Mouse (Mus musculus): ENCODE measurements around the gene Phactr2. TPM values are rescaled to one million over a fixed set of nuclear protein-coding genes. Genes with fewer than 3 reads are reported as not detected.

The Phactr2 gene
- total RNA-seq, 2 experiments from 2014 or later: 26.3 to 28.1 TPM

DNA sequence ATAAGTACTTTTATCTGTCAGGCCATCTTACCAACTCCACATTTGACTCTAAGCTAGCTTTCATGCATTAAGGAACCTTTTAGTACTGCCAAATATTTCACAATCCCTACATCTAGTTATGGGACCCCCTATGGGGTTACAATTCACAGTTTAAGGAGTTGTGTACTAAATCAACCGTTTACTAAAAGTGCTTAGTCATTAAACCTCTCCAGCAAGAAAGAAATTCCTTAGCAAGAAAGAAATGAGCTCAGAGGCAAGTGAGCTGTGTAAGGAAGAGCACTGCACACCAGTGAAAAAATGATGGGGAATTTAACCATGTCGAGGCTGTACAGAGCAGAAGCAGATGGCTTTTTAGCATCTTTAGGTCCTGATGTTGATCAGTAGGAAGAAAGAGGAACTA is 141.2 kb downstream of the Phactr2 start:
- no peak for DNase-seq (ENCODE audit: low spot score in 2 of 2)

DNA sequence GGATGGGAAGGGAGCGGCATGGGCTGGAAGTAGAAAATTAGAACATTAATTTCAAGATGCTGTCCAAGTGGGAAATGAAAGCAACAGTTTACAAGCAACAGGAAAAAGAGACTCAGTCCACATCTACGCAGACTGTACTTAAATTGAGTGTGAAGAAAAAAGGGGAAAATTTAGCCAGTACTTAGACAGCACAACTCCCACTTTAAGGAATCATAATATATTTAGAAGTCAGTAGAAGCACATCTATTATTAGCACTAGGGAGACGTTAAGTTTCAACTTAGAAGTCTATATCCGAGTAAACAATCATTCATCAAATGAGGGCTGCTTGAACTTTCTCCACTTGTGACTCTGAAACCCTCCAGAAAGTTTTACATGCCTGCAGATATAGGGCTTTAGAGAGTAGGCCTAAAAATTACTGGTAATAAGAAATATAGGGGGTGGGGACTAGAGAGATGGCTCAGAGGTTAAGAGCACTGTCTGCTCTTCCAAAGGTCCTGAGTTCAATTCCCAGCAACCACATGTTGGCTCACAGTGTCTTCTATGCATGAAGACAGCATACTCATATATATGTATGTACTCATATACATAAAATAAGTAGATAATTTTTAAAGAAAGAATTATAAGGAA is 142.7 kb downstream of the Phactr2 start:
- no peak for DNase-seq (ENCODE audit: low spot score in 2 of 2)

GRCm38 (mm10) chr10:13328602-13329001 is 145.6 kb downstream of the Phactr2 start:
- DNase-seq (ENCODE audit: low spot score in 2 of 2): no peak

DNA sequence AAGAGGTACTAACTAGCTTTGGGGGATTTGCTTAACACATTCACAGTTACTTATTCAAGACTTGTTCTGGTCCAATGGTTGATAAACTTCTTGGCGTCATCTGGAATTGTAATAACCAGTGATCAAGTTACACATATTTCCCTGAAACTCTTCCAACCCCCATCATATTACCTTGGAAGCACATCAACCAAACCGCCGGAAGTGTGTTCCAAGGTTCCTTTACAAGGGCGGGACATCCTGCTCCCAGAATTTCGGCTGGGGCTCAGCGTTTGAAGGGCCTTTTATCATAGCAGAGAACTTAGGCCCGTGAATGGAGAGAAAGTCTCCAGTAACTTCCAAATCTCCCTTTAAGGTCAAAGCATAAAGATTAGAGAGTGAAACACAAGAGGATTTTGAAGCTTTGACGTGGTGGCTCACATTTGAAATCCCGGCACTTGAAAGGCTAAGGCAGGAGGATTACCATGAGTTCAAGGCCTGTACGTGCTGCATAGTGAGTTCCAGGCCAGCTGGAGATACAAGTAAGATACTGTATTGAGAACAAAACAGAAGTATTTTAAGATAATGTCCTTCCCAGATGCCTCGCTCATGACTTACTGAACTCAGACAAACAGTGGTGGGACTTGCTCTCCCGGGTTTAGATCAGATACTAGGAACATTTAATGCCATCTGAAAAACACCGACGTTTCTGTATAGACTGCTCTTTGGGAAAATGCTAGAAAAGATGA is 147.9 kb downstream of the Phactr2 start:
- DNase-seq (ENCODE audit: low spot score in 2 of 2): no peak

DNA sequence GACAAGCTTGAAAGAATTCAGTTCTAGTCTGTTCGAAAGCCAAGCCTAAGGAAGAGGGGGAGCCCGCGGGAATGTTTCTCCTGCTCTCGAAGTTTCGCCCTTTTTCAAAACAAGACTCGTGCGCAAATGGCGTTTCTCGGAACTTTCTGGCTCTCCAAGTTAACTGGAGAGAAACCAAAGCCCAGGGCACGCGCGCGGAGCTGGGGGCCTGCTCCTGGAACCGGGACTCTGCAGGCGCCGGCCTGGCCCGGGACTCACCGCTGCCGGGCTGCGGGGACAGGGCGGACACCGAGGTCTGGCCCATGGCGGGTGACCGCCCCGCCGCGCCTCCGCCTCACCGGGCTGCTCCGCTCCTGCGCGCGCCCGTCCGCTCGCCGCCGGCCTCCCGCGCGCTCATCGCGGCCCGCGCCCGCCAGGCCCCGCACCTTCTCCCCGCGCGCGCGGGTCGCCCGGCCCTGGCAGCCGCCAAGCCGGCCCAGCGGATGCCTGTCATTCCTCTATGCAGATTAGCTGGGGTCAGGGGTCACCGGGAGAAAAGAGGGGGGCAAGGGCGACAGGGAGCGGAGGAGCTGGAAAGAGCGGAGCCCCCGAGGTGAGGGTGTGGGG is 150.3 kb downstream of the Phactr2 start:
- DNase-seq (ENCODE audit: low spot score in 2 of 2): peak; percentile 31 to 39

- no peak for DNase-seq (ENCODE audit: low spot score in 2 of 2)
Observed at GRCm38 (mm10) chr10:13323139-13323805, 150.9 kb downstream of the Phactr2 start.

DNA sequence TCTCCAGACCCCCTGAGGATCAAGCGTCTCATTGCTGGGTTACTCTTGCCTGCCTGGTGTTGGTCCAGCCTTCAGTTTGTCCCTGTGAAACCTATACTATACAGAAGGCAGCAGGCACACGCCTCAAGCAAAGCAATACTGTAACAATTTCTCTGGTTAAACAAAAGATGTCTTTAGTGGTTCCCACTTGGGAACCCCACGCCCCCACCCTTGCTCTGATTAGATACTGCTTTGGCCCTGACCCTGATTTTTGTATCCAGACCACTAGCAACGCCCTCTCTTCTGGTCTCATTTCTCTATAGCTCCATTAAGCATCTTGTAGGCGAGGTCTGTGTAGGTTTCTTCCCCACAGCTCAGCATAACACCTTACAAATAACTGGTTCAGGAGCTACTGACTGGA is 159.2 kb downstream of the Phactr2 start:
- no peak for DNase-seq (ENCODE audit: low spot score in 2 of 2)

- DNase-seq (ENCODE audit: low spot score in 2 of 2): no peak
Observed at GRCm38 (mm10) chr10:13312576-13312975, 161.6 kb downstream of the Phactr2 start.

DNA sequence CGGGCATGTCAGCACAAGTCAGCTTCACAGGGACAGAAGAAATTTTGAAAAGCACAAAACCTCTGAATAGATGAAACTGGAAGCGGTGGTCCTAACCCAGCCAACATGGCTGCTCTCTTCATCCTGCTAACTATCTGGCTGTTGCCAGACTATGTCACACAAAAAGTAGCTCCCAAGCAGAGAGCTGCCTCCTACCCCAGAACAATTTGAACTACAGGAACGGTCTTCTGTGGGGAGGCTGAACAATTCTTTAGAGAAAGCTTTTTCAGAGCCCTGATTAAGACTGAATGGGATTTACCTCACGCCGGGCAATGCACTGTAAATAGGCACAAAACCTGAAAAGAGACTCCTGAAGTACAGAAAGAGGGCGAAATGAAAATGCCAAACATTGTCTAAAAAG is 162.6 kb downstream of the Phactr2 start:
- no peak for DNase-seq (ENCODE audit: low spot score in 2 of 2)

GRCm38 (mm10) chr10:13310075-13310474 is 164.1 kb downstream of the Phactr2 start:
- DNase-seq (ENCODE audit: low spot score in 2 of 2): no peak

DNA sequence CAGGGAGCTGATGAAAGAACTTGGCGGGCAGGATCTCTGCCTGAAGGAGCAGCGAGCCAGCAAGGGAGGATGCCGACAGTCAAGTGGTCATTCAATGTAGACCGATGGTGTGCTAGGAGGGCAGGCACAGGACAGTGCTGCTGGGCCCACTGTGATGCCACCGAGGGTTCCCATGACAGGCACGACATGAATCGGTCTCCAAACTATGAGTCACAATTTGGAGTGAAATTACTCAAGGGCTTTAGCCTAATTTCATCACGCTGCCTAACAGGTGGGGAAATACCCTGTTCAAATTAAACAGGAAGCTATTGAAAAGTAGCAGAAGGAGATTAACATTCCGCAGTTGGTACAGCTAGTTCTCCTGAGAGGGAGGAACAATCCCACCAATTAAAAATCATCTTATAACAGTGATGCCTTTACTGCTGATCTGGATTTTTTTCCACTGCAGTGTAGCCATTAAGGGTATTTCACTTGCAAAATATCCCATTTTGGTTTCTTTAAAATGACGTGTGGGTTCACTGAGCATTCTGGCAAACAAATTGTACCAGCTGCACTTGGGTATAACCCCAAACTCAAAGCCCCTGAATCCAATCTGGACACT is 169.5 kb downstream of the Phactr2 start:
- DNase-seq (ENCODE audit: low spot score in 2 of 2): peak; percentile 30 to 69

DNA sequence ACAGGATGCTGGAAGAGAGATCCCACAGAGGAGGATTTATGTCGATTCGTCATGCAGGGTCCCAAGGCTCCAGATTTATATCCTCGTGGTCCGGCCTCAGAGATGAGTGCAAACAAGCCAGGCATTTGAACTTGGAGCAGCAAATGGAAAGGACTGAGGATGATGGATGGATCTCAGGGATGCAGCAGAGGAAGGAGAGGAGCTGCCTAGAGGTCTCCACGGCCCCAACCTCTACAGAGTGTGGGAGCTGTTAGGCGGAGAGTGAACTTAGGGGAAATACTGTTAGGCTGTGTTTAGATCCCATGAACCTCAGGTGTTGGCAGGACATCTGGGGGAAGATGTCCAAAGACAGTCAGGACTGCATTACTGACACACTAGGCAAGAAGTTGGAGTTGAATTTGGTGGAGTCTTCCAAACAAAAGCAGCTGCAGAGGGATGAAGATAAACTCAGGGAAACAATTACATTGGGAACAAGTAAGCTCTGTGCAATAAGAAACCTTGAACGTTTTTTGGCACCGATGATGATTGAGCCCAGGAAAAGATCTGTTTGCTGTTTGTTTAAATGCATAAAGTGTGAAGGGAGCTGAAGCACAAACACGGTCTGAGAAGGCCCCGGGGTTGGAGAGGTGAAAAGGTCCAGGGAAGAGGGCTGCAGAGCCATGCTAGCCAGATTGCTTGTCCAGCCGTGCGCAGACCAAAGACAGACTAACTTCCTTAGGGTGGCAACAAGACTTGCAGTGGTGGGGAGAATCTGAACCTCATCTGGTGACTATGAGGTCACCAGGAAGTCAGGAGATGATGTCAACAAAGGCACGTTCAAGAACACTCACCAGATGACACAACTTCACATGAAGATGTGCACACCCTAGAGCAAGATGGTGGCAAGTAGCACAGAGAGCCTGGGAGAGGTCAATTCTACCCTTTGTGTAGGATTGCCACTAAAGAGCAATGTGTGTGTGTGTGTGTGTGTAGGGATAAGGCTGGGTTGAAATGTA is 170.6 kb downstream of the Phactr2 start:
- DNase-seq (ENCODE audit: low spot score in 2 of 2): no peak

GRCm38 (mm10) chr10:13300601-13301000 is 173.6 kb downstream of the Phactr2 start:
- DNase-seq (ENCODE audit: low spot score in 2 of 2): no peak

DNA sequence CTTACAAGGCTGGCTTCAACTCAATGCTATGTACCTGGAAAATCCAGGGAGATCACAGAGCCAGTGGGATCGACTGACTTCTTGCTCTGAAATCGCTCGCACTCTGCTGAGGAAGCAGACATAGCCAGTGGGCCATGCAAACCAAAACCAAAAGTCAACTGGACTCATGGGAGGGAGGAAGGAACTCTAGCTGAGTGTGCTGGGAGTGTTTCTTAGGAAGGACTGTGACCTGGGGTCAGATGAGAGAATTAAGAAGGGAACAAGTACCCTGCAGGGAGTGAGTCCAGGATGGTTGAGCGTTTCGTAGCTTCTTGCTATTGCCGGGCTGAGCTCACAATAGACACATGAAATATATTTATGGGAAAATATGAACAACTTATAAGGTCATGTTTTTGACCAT is 174.0 kb downstream of the Phactr2 start:
- DNase-seq (ENCODE audit: low spot score in 2 of 2): no peak

DNA sequence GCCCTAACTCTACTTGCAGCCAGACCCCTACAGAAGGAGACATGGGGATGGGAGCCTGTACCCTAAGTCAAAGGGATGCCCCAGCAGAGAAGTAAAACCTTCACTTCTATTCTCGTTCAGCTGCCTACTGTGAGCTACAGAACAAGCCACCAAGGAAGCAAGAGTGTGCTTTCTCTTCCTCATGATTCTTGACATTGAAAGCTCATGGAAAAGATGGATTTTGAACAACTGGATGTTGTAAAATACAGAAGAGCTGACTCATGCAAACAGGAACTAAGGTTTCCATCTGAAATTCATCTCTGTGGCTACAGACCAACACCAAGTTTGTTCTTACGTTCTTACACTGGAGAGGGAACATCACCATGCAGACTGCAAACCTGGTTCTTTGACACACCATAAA is 179.3 kb downstream of the Phactr2 start:
- DNase-seq (ENCODE audit: low spot score in 2 of 2): no peak

DNA sequence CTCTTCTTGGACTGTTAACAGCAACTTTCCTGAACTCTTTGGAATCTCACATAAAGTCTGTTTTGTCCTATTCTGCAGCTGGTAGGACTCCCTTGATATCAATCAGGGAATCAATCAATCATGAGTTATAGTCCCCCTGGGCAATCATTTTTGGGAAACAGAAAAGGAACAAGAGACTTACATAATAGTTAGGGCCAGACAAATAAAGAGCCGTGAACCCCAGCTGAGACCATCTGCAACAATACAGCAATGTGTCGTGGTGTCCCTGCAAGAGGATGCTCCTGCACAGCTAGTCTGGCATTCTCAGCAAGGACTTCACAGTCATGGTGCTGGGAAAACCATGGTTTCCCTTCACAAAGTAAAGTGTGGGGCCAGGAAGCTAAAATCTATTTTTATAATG is 182.2 kb downstream of the Phactr2 start:
- no peak for DNase-seq (ENCODE audit: low spot score in 2 of 2)

- DNase-seq (ENCODE audit: low spot score in 2 of 2): no peak
Observed at GRCm38 (mm10) chr10:13289252-13289961, 184.8 kb downstream of the Phactr2 start.

DNA sequence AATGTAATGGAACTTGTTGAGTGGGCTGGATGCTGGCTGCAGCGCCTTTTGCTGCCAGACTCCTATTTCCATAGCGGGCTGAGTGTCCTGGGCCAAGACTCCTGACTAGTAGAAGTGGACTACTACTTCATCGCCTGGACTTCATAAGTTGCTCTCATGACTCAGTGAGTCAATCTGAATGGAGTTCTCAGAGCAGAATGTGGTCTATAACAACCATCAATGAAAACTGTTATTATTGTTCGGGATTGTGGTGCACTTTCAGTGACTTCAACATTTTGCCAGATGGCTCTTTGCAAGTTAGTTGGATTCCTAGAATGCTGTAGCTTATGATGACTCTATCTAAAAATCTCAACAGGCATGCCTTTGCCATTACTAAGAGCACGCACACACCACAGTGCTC is 185.9 kb downstream of the Phactr2 start:
- no peak for DNase-seq (ENCODE audit: low spot score in 2 of 2)

DNA sequence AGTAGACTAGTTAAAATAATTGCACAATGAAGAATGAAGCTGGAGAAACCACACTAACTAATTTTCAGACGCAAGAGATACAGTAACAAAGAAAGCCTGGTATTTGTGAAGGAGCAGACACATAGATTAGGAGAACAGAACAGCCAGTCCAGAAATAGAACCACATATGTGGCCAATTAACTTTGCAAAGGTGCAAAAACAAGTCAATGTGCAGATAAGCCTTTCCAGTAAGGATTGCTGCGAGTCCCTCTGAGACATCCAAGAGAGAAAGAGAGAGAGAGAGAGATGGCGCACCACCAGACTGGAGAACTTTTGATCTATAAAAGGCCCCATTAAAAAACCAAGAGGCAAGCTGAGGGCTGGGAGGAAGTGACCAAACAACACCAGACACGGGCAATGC is 190.8 kb downstream of the Phactr2 start:
- DNase-seq (ENCODE audit: low spot score in 2 of 2): no peak

Measured in layer of hippocampus, postnatal 14 days (tissue).